Mouse (Mus musculus) left cerebral cortex, adult 8-10 months (tissue): Measurements from ENCODE around the gene Fgfr2. TPM values are rescaled to one million over a fixed set of nuclear protein-coding genes. Genes with fewer than 3 reads are reported as not detected.

Source experiments
- DNase-seq, 2 experiments: peaks; one replicate each; pipeline ENCODE4 v3.0.0; 2022; ENCODE audit warnings: low spot score in 2 of 2
- total RNA-seq, 4 experiments: library from RNA; stranded (reverse); gene quantifications; 2 replicates each; pipeline ENCODE4 v1.2.4; 2022

Gene Fgfr2
- total RNA-seq, 4 experiments from 2014 or later = 50.6 to 73.1 (median 64.8) TPM

- no peak for DNase-seq
These were observed 977.8 kb downstream of the Fgfr2 start for GRCm38 (mm10) chr7:132145227-132145800.

DNA sequence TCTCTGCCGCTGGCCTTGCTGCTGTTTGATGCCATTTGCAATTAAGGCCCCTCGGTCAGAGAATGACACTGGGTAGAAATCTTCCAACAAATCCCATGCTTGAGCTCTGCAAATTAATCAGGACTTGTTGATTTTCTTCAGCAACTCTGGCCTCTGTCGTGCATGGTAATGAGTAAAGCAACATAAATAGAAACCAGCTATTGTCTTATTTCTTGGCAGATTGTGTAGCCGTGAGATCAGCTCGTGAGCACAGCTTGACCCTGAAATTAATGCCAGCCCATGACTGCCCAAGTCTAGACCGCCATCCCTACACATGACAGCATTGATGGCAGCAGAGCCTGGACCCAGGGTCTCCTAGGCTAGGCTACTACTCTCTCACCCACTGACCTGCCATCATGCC, 994.5 kb downstream of the Fgfr2 start:
- DNase-seq = no peak

- DNase-seq = no peak
These were observed 998.2 kb downstream of the Fgfr2 start for GRCm38 (mm10) chr7:132124948-132125347.

GRCm38 (mm10) chr7:132123211-132123610, 999.9 kb downstream of the Fgfr2 start:
- no peak for DNase-seq

- DNase-seq = no peak
These were observed 1003.3 kb downstream of the Fgfr2 start for GRCm38 (mm10) chr7:132119817-132120216.

- no peak for DNase-seq
These were observed 1011.4 kb downstream of the Fgfr2 start for GRCm38 (mm10) chr7:132111770-132112169.

- DNase-seq = no peak
These were observed 1012.8 kb downstream of the Fgfr2 start for GRCm38 (mm10) chr7:132110308-132110707.

- peak in 1 of 2 experiments; percentile 66 for DNase-seq
These were observed 1016.3 kb downstream of the Fgfr2 start for GRCm38 (mm10) chr7:132106891-132107290.

- no peak for DNase-seq
These were observed 1017.8 kb downstream of the Fgfr2 start for GRCm38 (mm10) chr7:132105326-132105725.

DNA sequence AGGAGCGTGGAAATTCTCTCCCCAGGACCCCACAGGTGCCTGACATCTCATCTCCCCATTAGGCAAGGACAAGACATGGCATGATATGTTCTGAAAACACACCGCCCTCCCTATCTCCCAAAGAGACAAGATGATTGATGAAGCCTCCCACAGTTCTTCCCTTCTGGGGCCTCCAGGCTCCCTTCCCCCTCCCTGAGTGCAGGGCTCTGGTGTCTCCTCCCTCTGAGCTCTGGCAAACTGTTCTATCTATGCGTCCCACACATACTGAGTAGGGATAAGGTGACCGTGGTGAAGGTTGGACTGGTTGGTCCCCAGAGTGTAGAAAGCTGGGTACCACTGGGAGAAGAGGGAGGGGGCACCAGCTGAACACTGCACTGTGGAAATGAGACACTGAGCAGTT, 1024.7 kb downstream of the Fgfr2 start:
- DNase-seq = no peak

DNA sequence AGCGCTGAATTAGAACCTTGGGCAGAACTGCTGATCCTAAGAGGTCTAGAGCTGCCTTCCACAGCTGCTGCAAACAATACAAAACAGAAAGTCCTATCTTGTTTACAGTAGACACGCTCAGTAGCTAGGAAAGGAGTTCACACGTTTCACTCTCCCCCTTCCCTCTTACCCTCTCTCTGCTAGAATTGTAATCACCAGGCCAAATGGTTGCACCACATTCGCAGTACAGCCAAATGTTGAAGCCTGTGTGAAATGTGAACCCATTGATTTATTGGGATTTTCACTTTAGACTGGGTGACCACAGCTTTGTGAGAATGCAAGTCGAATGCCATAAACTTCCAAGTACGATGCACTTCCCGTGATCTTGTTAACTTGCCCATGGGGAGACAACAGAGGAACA, 1028.5 kb downstream of the Fgfr2 start:
- no peak for DNase-seq

DNA sequence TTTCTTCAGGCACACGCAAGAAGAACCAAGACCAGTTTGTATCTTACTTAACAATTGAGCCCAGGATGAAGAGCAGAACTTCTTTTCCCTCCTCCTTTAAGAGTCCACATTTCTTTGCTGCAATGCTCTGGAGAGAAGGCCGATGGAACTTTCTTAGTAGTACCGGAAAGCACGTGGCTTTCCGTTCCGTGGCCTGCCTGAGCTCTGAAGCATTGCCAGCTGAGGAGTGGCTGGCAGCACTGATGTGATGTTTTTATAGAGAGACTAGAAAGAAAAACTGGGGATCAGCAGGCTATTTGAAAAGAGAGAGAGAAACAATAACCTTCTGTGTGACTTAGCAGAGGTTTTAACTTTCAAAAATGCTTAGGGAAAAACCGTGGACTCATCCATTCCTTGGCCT, 1031.6 kb downstream of the Fgfr2 start:
- DNase-seq = no peak

- DNase-seq = peak in 1 of 2 experiments; percentile 41
These were observed 1034.5 kb downstream of the Fgfr2 start for GRCm38 (mm10) chr7:132088606-132089005.

GRCm38 (mm10) chr7:132088181-132088580, 1035.0 kb downstream of the Fgfr2 start:
- no peak for DNase-seq

DNA sequence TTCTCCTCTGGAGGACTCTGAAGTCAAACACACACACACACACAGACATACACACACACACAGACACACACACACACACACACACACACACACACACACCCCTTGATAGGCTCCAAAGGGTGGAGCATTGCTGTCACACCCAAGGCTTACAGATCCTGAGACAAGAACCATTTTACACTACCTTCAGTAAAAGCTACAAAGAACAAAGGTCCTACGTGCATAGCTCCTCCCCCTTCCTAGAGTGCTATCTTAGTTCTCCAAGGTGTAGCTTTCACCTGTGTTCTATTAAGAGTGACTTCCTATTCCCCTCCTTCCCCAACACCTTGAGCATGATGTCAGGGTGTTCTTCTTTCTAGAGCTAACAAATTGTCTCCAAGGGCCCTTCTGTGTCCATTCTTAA, 1047.3 kb downstream of the Fgfr2 start:
- no peak for DNase-seq

DNA sequence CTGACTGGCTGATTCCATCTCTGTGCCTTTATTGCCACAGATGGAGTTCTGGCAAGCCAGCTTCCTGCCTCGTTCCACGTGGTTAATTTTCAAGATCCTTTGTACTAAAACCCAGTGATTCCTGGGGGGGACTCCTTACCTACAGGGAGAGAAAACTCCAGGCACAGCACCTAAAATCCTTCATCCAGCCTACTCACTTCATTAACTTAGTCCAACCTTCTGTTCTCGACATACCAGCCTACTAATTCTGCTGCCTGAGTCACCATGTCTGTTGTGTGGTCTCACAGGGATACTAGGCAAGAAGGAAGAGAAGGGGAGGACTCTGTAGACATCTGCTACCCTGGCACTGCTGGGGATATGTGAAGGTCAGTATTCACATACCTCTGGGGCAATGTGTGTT, 1048.6 kb downstream of the Fgfr2 start:
- peak in 1 of 2 experiments; percentile 63 for DNase-seq

DNA sequence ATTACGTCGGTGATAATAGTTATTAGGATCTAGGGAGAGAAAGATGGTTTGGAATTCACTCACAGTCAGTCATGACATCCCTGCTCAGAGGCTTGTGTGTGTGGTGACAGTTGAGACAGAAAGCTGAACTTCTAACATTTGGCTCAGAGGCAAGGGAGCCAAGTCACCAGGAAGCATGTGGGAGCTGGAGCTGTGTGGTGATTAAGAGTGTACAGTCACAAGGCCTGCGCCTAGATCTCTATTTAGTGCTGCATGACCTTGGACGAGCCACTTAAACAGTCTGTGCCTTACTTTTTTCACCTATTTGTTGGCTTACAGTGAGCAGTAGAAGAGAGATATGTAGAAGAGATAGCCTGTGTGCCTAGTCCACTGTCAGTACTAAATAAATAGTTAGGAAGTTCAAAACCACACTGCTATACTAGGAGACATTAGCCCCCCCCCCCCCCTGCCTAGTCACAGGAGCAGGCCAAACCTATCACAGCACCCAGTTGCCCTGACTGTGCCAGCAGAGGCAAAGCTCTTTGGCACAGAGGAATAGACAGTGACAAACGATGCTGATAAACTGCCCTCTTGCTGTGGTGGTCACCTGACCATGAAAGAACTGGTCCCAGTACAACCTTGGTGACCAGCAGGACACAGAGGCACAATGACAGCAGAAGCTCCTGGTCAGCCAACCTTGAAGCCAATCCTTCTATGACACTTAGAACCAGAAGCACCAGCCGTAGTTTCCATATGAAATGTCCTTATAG, 1052.1 kb downstream of the Fgfr2 start:
- DNase-seq = no peak

GRCm38 (mm10) chr7:132067951-132068350, 1055.2 kb downstream of the Fgfr2 start:
- peak; percentile 35 to 88 for DNase-seq

- no peak for DNase-seq
These were observed 1055.6 kb downstream of the Fgfr2 start for GRCm38 (mm10) chr7:132067511-132067910.

GRCm38 (mm10) chr7:132060116-132060515, 1063.0 kb downstream of the Fgfr2 start:
- DNase-seq = no peak

DNA sequence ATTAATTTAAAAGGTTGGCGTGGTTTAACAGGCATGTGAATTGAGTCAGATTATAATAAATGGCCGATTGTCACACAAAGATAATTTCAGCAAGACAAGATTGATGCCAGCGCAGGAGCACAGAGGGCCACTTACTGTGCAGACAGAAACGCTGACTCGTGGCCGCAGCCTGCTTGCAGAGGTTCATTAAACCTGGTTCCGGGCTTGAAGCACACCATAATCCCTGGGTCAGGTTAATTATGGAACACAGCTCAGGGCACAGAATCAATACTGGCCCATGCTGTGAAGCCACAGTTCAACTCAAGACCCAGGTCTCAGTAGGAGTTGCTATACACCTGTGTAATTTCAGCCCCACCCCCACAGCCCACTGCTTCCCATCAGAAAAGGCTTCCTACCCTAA, 1066.6 kb downstream of the Fgfr2 start:
- DNase-seq = no peak

GRCm38 (mm10) chr7:132046662-132047061, 1076.5 kb downstream of the Fgfr2 start:
- no peak for DNase-seq

DNA sequence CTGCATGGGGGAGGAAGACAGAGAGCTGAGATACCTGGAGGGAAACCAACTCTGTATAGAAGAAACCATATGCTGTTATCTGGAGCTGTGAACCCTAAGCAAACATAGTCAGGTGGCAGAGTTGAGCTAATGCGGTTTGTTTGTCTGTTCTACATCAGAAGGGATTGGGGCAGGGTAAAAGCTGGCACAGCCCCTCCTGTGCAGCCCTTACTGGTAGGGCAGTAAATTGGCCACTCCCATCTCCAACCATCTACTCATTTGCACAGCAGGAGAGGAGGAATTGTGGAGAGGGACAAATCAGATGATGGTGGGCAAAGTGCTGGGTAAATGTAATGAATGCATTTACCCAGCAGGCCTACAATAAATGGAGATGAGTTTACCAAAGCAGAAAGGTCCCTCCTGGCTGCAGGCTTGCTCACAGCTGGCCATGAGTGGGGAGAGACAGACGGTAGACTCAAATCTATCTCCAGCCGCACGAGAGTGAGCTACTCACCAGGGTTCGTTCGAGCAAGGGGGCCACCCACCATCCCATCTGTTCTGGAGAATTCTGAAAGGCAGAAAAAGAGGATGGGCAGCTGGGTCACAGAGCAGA, 1091.1 kb downstream of the Fgfr2 start:
- peak in 1 of 2 experiments; percentile 33 for DNase-seq
